Mouse (Mus musculus) adrenal gland, adult 8-10 months (tissue): ENCODE measurements around the gene Stard9. TPM values are rescaled to one million over a fixed set of nuclear protein-coding genes. Genes with fewer than 3 reads are reported as not detected.

ENCODE experiments used
- DNase-seq: peaks from one replicate; pipeline ENCODE4 v3.0.0; 2022
- total RNA-seq, 4 experiments: library from RNA; stranded (reverse); gene quantifications; 2 replicates each; pipeline ENCODE4 v1.2.4; 2022

Stard9 gene
- 10 to 100 TPM; 15.8 to 28.3 (median 19.3) TPM for total RNA-seq

- peak; percentile 99 for DNase-seq
Observed at GRCm38 (mm10) chr2:120628886-120629735, at the start of gene Stard9. Gene Stard9 (plus strand): TSS chr2:120629121.

- no peak for DNase-seq
Observed at GRCm38 (mm10) chr2:120589759-120590158, 39.2 kb upstream of the Stard9 start.

- DNase-seq = no peak
Observed at GRCm38 (mm10) chr2:120592227-120592626, 36.7 kb upstream of the Stard9 start.

- no peak for DNase-seq
Observed at GRCm38 (mm10) chr2:120597734-120598133, 31.2 kb upstream of the Stard9 start.

- no peak for DNase-seq
Observed at GRCm38 (mm10) chr2:120599506-120599905, 29.4 kb upstream of the Stard9 start.

GRCm38 (mm10) chr2:120606021-120606690 is 22.8 kb upstream of the Stard9 start:
- no peak for DNase-seq

- peak; percentile 85 for DNase-seq
Observed at GRCm38 (mm10) chr2:120608830-120609723, 19.8 kb upstream of the Stard9 start, which contains the start of the genes Haus2 and Lrrc57. Gene Haus2 (plus strand): TSS chr2:120609383. Gene Lrrc57 (minus strand): TSS chr2:120609520.

- no peak for DNase-seq
Observed at GRCm38 (mm10) chr2:120616279-120617163, 12.4 kb upstream of the Stard9 start.

- DNase-seq = no peak
Observed at GRCm38 (mm10) chr2:120619538-120619937, 9.4 kb upstream of the Stard9 start.

- no peak for DNase-seq
Observed at GRCm38 (mm10) chr2:120622920-120623319, 6.0 kb upstream of the Stard9 start.

GRCm38 (mm10) chr2:120628076-120628865 is 650 bp upstream of the Stard9 start:
- DNase-seq = no peak

GRCm38 (mm10) chr2:120630246-120630645 is 1.3 kb downstream of the Stard9 start:
- no peak for DNase-seq

- no peak for DNase-seq
Observed at GRCm38 (mm10) chr2:120630655-120631054, 1.7 kb downstream of the Stard9 start.

- no peak for DNase-seq
Observed at GRCm38 (mm10) chr2:120631521-120631920, 2.6 kb downstream of the Stard9 start.

GRCm38 (mm10) chr2:120631957-120632356 is 3.0 kb downstream of the Stard9 start:
- DNase-seq = peak; percentile 27

- DNase-seq = no peak
Observed at GRCm38 (mm10) chr2:120640835-120641234, 11.9 kb downstream of the Stard9 start.

GRCm38 (mm10) chr2:120643836-120644235 is 14.9 kb downstream of the Stard9 start:
- no peak for DNase-seq

GRCm38 (mm10) chr2:120646777-120647176 is 17.9 kb downstream of the Stard9 start:
- no peak for DNase-seq

GRCm38 (mm10) chr2:120652256-120652924 is 23.5 kb downstream of the Stard9 start:
- DNase-seq = no peak

- DNase-seq = no peak
Observed at GRCm38 (mm10) chr2:120652925-120653284, 24.0 kb downstream of the Stard9 start.
